Mouse (Mus musculus) megakaryocyte, embryonic 14.5 days (primary cell): ENCODE data around the gene Rora.

Source experiments
- FLI1 ChIP-seq: IDR thresholded peaks from 2 replicates; pipeline ENCODE4 v1.6.1; 2012; ENCODE audit warnings: low read length, inconsistent platforms, mixed read lengths
- GATA1 ChIP-seq: IDR thresholded peaks from 3 replicates; pipeline ENCODE4 v1.6.1; 2012; ENCODE audit warnings: mixed read lengths, low read length, inconsistent platforms, borderline replicate concordance

- TF ChIP-seq GATA1: no peak
- TF ChIP-seq FLI1: no peak
Measured at GRCm38 (mm10) chr9:69336063-69336462, 682.5 kb downstream of the Rora start.
